Mouse (Mus musculus) MEL (cell line): ENCODE results near the gene Rpl13a.

Experiments
- CTCF ChIP-seq, 3 experiments: IDR thresholded peaks in 2 of 3; conservative IDR thresholded peaks in 1 of 3; 2 replicates each; pipeline ENCODE4 v1.5.1; 2011 to 2012; ENCODE audit warnings: low read length in 3 of 3, low read depth in 2 of 3, mild to moderate bottlenecking in 2 of 3, improper control_type of control experiment in 1 of 3, inconsistent platforms in 1 of 3, mixed read lengths in 1 of 3, moderate library complexity in 1 of 3; ENCODE audit not compliant: control insufficient read depth in 1 of 3, insufficient read depth in 1 of 3, poor library complexity in 1 of 3, severe bottlenecking in 1 of 3
- TAL1 ChIP-seq: IDR thresholded peaks from 2 replicates; pipeline ENCODE4 v1.6.1; 2012; ENCODE audit warnings: mild to moderate bottlenecking, inconsistent platforms, low read length, moderate library complexity, mixed read lengths

DNA sequence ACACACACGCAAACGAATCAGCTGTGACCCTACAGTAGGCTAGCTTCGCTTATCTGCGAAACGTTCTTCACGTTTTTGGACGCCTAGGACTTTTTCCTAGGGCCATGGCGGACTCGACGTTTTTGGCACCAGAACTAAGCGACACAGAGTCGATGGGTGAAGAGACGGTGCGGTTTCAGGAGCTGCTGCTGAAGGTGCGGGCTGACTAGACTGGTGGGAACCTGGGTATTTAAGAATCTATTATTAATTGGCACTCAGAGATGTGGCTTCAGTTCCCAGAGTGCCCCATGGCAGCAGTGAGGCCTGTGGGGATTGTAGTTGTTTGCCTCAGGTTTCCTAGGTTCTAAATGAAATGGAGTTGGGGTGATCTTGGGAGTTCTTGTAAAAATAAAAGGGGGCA lies 27.6 kb upstream of the Rpl13a start:
- TF ChIP-seq TAL1, result no peak
- TF ChIP-seq CTCF (IDR thresholded peaks at IDR 0.05 in 2 of 3, conservative IDR thresholded peaks at IDR 0.05 in 1 of 3; ENCODE audit: control insufficient read depth in 1 of 3, insufficient read depth in 1 of 3, low read depth in 2 of 3, low read length in 3 of 3, poor library complexity in 1 of 3, severe bottlenecking in 1 of 3), result no peak
